11 mouse cellular contexts compared by ENCODE assay signal in the genomic region with DNA sequence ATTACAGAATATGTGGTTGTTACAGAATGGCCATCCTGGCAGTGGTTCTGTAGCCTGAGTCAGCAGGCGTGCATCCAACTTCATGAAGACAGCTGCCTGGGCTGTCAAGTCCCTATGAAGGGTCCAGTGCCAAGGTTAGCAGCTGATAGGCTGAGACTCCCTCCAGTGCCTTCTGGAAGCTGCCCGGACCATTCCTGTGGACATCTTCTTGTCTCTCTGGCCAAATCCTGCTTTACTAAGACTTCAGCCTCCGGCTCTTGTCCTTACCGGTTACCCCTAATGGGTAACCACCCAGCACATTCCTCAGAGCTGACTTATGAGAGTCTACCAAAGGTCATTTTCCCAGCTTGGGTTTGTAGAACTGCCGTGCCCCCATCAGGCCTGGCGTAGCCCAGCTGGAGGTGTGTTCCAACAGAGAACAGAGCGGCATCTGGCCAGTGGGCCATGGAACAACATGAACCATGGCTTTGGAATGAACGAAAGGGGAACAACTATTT.
DNase-seq lines count a peak whose midpoint lies in the region; ATAC-seq and TF ChIP-seq lines count a peak whose summit lies in the region.
"Had no signal": no experiment of that assay in that cellular context is flagged by ENCODE, and none has a peak within 500 bp of the region (broad histone marks: within the 10 kb centered on the region; RNA-seq: fewer than 3 reads in every experiment).

No protein-coding gene starts in this region.

- TF ChIP-seq CTCF in kidney, postnatal 0 days (IDR thresholded peaks at IDR 0.05; ENCODE audit: low read depth), result peak; percentile 35; the same call in 1 of the 2 replicates
- TF ChIP-seq CTCF in lung, postnatal 0 days (IDR thresholded peaks at IDR 0.05), result no peak

- H3K4me3 ChIP-seq in hindbrain, embryonic 16.5 days (ENCODE audit: low read length), result no peak overlapping the region
- H3K4me3 ChIP-seq in hindbrain, embryonic 10.5 days, result no peak overlapping the region
- no peak overlapping the region for H3K4me3 ChIP-seq in kidney, postnatal 0 days (replicated peaks; ENCODE audit: low read depth, low read length)
- no peak overlapping the region for H3K4me3 ChIP-seq in lung, postnatal 0 days (ENCODE audit: low read depth, low read length)
- H3K4me3 ChIP-seq: erythroblast, embryonic 14.5 days; megakaryocyte, embryonic 14.5 days had no signal

- WGBS in hindbrain, embryonic 16.5 days, result 67% methylated on average over 8 of the region's 8 CpGs
- 82% methylated on average over 8 of the region's 8 CpGs for WGBS in hindbrain, embryonic 10.5 days
- 56% methylated on average over 8 of the region's 8 CpGs for WGBS in kidney, postnatal 0 days
- 66% methylated on average over 8 of the region's 8 CpGs for WGBS in lung, postnatal 0 days

- DNase-seq in hindbrain, embryonic 10.5 days (ENCODE audit: low spot score), result no peak
- DNase-seq in adrenal gland, adult 8-10 months, result peak; percentile 62
- peak; percentile 92 for DNase-seq in gastrocnemius, adult 18-20 months (ENCODE audit: low spot score)
- peak; percentile 40 for DNase-seq in kidney, postnatal 0 days (ENCODE audit: low spot score)
- peak; percentile 74 for DNase-seq in lung, postnatal 0 days (ENCODE audit: low spot score)
- DNase-seq in thymus, postnatal 25 days, result no peak
- DNase-seq in embryo, embryonic 11 days, result no peak

- H3K27ac ChIP-seq in hindbrain, embryonic 16.5 days (ENCODE audit: low read depth, low read length), result peak overlapping the region; percentile 23; the same call in 1 of the 2 replicates
- no peak overlapping the region for H3K27ac ChIP-seq in hindbrain, embryonic 10.5 days
- H3K27ac ChIP-seq in kidney, postnatal 0 days, result no peak overlapping the region
- no peak overlapping the region for H3K27ac ChIP-seq in lung, postnatal 0 days (ENCODE audit: low read length)

- no peak overlapping the region for H3K9ac ChIP-seq in hindbrain, embryonic 16.5 days (ENCODE audit: low read depth, low read length)
- H3K9ac ChIP-seq in kidney, postnatal 0 days (ENCODE audit: low read depth, low read length), result no peak overlapping the region
- H3K9ac ChIP-seq in lung, postnatal 0 days (replicated peaks; ENCODE audit: low read depth), result no peak overlapping the region

- H3K36me3 ChIP-seq in hindbrain, embryonic 16.5 days (ENCODE audit: control insufficient read depth, insufficient read depth, low read length), result no peaks in the 10 kb centered on the region
- H3K36me3 ChIP-seq in hindbrain, embryonic 10.5 days, result no peaks in the 10 kb centered on the region
- H3K36me3 ChIP-seq in kidney, postnatal 0 days (ENCODE audit: insufficient read depth, low read length), result no peaks in the 10 kb centered on the region
- H3K36me3 ChIP-seq in lung, postnatal 0 days (ENCODE audit: insufficient read depth, low read length), result no peaks in the 10 kb centered on the region
- H3K36me3 ChIP-seq: G1E had no signal

- peak; percentile 82 for ATAC-seq in hindbrain, embryonic 16.5 days
- ATAC-seq in kidney, postnatal 0 days (replicated peaks; ENCODE audit: low FRiP score, low read depth), result peak; percentile 92
- ATAC-seq in lung, postnatal 0 days, result peak; percentile 88

- no peaks in the 10 kb centered on the region; the same call in 1 of the 2 replicates for H3K4me1 ChIP-seq in hindbrain, embryonic 16.5 days (ENCODE audit: control insufficient read depth, insufficient read depth, low read depth, low read length)
- H3K4me1 ChIP-seq in hindbrain, embryonic 10.5 days (replicated peaks), result 0 out of 2 replicates have a peak, but pooled peaks cover 9% of the 10 kb centered on the region
- 0 out of 2 replicates have a peak, but pooled peaks cover 2% of the 10 kb centered on the region for H3K4me1 ChIP-seq in kidney, postnatal 0 days (replicated peaks; ENCODE audit: insufficient read depth, low read length)
- H3K4me1 ChIP-seq in lung, postnatal 0 days (ENCODE audit: insufficient read depth, low read depth, low read length), result no peaks in the 10 kb centered on the region

- no peak overlapping the region for H3K4me2 ChIP-seq in hindbrain, embryonic 16.5 days (ENCODE audit: low read length)
- H3K4me2 ChIP-seq in kidney, postnatal 0 days (ENCODE audit: low read length), result no peak overlapping the region
- no peak overlapping the region for H3K4me2 ChIP-seq in lung, postnatal 0 days (replicated peaks; ENCODE audit: low read depth, low read length)

- no peaks in the 10 kb centered on the region for H3K9me3 ChIP-seq in hindbrain, embryonic 16.5 days (ENCODE audit: control insufficient read depth, low read length)
- H3K9me3 ChIP-seq in hindbrain, embryonic 10.5 days, result no peaks in the 10 kb centered on the region
- no peaks in the 10 kb centered on the region for H3K9me3 ChIP-seq in kidney, postnatal 0 days (replicated peaks; ENCODE audit: low read length)
- H3K9me3 ChIP-seq in lung, postnatal 0 days (ENCODE audit: low read length), result no peaks in the 10 kb centered on the region
- H3K9me3 ChIP-seq: megakaryocyte, embryonic 14.5 days had no signal

- H3K27me3 ChIP-seq in hindbrain, embryonic 16.5 days (replicated peaks; ENCODE audit: control insufficient read depth, insufficient read depth, low read length), result no peaks in the 10 kb centered on the region
- no peaks in the 10 kb centered on the region for H3K27me3 ChIP-seq in hindbrain, embryonic 10.5 days (ENCODE audit: insufficient read depth, poor library complexity, severe bottlenecking)
- no peaks in the 10 kb centered on the region for H3K27me3 ChIP-seq in kidney, postnatal 0 days (ENCODE audit: insufficient read depth, low read length)
- no peaks in the 10 kb centered on the region for H3K27me3 ChIP-seq in lung, postnatal 0 days (replicated peaks; ENCODE audit: insufficient read depth, low read length)

- no peak for TF ChIP-seq EP300 in lung, postnatal 0 days (IDR thresholded peaks at IDR 0.05)

Comparison
In these comparisons a context has a peak if more than half of its experiments do, and no peak if none do; other contexts are left out.
1. DNase-seq: peak in adrenal gland, adult 8-10 months (single experiment), gastrocnemius, adult 18-20 months (single experiment), kidney, postnatal 0 days (single experiment) and lung, postnatal 0 days (single experiment); none in hindbrain, embryonic 10.5 days (single experiment), thymus, postnatal 25 days (single experiment) and embryo, embryonic 11 days (single experiment).
2. Peak in every context shown above with its lines, with median percentiles within 50 percentile points of each other: ATAC-seq.